Mouse (Mus musculus) cortical plate, adult 2 months (tissue): ENCODE data around the gene Arhgap9.

ENCODE experiments used
- CTCF ChIP-seq: fragments of 200-500 bp; IDR thresholded peaks from 2 replicates; pipeline ENCODE4 v1.5.1; 2011; ENCODE audit warnings: mild to moderate bottlenecking, control low read depth, low read length; ENCODE audit not compliant: insufficient read depth; ENCODE audit errors: extremely low read depth
- POLR2A ChIP-seq: fragments of 200-500 bp; IDR thresholded peaks from 2 replicates; pipeline ENCODE4 v1.6.1; 2011; ENCODE audit warnings: mild to moderate bottlenecking, low read length, control low read depth; ENCODE audit not compliant: insufficient read depth; ENCODE audit errors: extremely low read depth

GRCm38 (mm10) chr10:127368273-127368672, 46.5 kb downstream of the Arhgap9 start:
- TF ChIP-seq POLR2A: no peak
- TF ChIP-seq CTCF: no peak
